Mouse (Mus musculus): ENCODE results near the gene Prpf18.

DNA sequence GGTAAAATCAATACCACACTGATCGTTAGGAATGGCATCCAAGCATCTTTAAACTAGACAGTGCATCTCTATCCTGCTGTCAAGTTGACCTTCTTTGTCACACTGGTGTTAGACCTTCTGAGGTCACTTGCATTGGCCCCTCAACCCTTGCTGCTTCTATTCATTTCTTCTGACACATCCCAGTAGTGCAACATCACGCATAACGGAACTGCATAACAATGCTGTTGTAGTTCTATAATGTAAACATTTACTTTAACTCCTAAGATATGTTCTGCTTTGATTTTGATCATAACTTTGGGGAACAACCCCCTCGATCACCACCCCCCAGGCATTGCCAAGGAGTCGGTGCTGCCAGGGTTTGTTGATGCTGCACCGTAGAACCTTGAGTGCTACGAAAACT lies 75.9 kb downstream of the Prpf18 start:
- TF ChIP-seq CTCF (IDR thresholded peaks at IDR 0.05; ENCODE audit: control insufficient read depth, insufficient read depth, low read length) = no peak
- no peak for TF ChIP-seq POLR2A (IDR thresholded peaks at IDR 0.05; ENCODE audit: borderline replicate concordance, control insufficient read depth, low read depth, low read length)
